Mouse (Mus musculus) forebrain, embryonic 11.5 days (tissue): ENCODE results near the gene Gba. TPM values are rescaled to one million over a fixed set of nuclear protein-coding genes. Genes with fewer than 3 reads are reported as not detected.

ENCODE experiments used
- ATAC-seq: fragments of 200-750 bp; cut with Nextera tagmentation; replicated peaks from 2 replicates; pipeline ENCODE4 v1.8.0; 2017; ENCODE audit warnings: moderate TSS enrichment; ENCODE audit not compliant: low FRiP score
- DNase-seq: peaks from one replicate; pipeline ENCODE4 v3.0.0-alpha.2; 2017; ENCODE audit warnings: low spot score
- H3K27ac ChIP-seq: fragments of 300-500 bp; sonication (generic); 2 replicates; pipeline ENCODE4 v1.5.1; 2014; ENCODE audit warnings: low read depth, low read length
- H3K27me3 ChIP-seq: fragments of 300-500 bp; sonication (generic); 2 replicates; pipeline ENCODE4 v1.6.1; 2014; ENCODE audit warnings: mild to moderate bottlenecking, low read length, mixed read lengths; ENCODE audit not compliant: control insufficient read depth, insufficient read depth
- H3K36me3 ChIP-seq: fragments of 300-500 bp; sonication (generic); 2 replicates; pipeline ENCODE4 v1.6.1; 2014; ENCODE audit warnings: mild to moderate bottlenecking, low read length, moderate library complexity, mixed read lengths; ENCODE audit not compliant: control insufficient read depth, insufficient read depth
- H3K4me1 ChIP-seq: fragments of 300-500 bp; sonication (generic); replicated peaks from 2 replicates; pipeline ENCODE4 v1.6.1; 2014; ENCODE audit warnings: low read length, mixed read lengths; ENCODE audit not compliant: control insufficient read depth, insufficient read depth
- H3K4me2 ChIP-seq: fragments of 300-500 bp; sonication (generic); 2 replicates; pipeline ENCODE4 v1.6.1; 2014; ENCODE audit warnings: low read depth, mild to moderate bottlenecking, low read length, moderate library complexity, mixed read lengths; ENCODE audit not compliant: severe bottlenecking
- H3K4me3 ChIP-seq: fragments of 300-500 bp; sonication (generic); 2 replicates; pipeline ENCODE4 v1.5.1; 2014; ENCODE audit warnings: low read depth, low read length
- H3K9ac ChIP-seq: fragments of 300-500 bp; sonication (generic); 2 replicates; pipeline ENCODE4 v1.6.1; 2014; ENCODE audit warnings: low read length
- H3K9me3 ChIP-seq: fragments of 300-500 bp; sonication (generic); 2 replicates; pipeline ENCODE4 v1.6.1; 2016; ENCODE audit warnings: low read length, mixed read lengths; ENCODE audit not compliant: control insufficient read depth
- WGBS: fragments of 180-500 bp; shearing (Covaris S2); extraction: QIAGEN DNeasy Blood & Tissue Kit; methylation state at CpG from one replicate; pipeline ENCODE4 v1.1.7; 2014; 5-methylcytosine and 5-hydroxymethylcytosine counted together
- polyA plus RNA-seq: library from polyadenylated mRNA; unstranded; fragments of >200 nt; fragmentation: Nextera tagmentation; extraction: Ambion mirVana; gene quantifications from 2 replicates; pipeline ENCODE4 v1.2.1, GENCODE M21; 2014

Gene Gba
- polyA plus RNA-seq, 1 experiment from 2014 or later = 32.4 TPM

DNA sequence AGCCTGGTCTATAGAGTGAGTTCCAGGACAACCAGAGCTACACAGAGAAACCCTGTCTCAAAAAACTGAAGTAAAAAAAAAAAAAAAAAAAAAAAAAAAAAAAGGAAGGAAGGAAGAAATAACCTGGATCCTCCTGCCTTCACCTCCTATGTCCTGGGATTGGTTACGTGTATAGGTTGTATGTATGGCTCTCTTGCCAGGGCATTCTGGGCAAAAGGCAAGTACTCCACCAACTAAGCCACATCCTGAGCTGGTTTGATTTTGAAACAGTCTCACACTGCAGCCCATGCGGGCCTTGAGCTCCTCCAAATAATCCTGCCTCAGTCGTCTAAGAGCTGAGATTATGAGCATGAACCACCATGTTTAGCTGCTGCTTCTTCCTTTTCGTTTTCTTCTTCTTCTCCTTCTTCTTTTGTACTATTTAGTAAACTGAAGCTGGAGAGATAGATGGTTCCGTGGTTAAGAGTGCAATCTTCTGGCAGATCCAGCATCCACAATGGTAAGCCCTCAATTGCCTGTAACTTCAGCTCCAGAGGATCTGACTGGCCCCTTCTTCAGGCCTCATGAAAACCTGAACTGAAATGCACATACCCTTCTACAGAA is 39.0 kb upstream of the Gba start:
- 73% methylated on average over 5 of the region's 5 CpGs for WGBS
- Histone ChIP-seq H3K27me3 (peaks cover 4% of the 10 kb centered on the region; the same call in 1 of the 2 replicates), H3K9ac (peak overlapping the region; percentile 89; the same call in 1 of the 2 replicates), H3K9me3 (no peaks in the 10 kb centered on the region), H3K4me3 (peak overlapping the region; percentile 91), H3K4me1 (peaks cover 19% of the 10 kb centered on the region; the same call in 1 of the 2 replicates), H3K36me3 (peaks cover 7% of the 10 kb centered on the region), H3K27ac (0 out of 2 replicates have a peak overlapping the region, but pooled peaks have one; percentile 87), H3K4me2 (peak overlapping the region; percentile 73)
- ATAC-seq (no peak), DNase-seq (no peak)

DNA sequence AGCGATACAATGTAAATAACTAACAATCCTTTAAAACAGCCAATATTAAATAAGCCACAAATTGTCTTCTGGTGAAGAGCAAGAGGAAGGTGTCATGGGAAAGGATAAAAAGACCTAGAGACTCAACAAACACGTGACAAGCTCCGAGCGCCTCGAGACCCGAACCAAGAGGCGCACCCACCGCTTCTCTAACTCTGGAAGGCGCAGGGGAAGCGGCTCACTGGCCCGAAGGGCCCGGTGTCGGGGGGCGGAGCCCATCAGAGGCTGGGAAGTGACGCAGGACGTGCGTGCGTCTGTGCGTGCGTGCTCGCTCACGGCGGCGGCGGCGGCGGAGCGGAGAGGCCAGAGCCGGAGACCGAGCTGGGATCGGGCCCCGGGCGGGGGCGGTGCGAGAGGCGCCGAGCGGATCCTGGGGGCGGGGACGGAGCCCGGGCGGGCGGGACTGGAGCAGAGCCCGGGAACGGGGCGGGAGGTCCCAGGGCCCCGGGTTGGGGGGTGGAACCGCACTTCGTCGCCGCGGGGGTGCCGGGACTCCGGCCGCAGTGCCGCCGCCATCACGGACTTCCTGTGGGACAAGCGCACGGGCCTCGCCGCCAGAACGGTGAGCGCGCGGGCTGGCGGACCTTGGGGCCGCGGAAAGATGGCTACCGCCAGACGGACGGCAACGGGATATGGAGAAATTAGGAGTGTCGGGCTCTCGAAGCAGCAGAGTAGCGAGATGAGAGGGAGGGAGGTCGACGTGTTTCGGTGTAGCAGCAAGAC is 38.0 kb upstream of the Gba start, which contains the start of gene Clk2:
Clk2 (plus strand) TSS at position 290 of the 762 bp plus-strand sequence.
- peak within 1 kb of the TSS; percentile 73 for H3K4me2 ChIP-seq
- ATAC-seq (peak; percentile 97), DNase-seq (peak; percentile 97)
- under 1% methylated on average over 76 of the region's 79 CpGs for WGBS
- H3K4me3 ChIP-seq = peak within 1 kb of the TSS; percentile 91
- H3K9me3 ChIP-seq = no peaks in the 10 kb centered on the region
- no peaks in the 10 kb centered on the region for H3K27me3 ChIP-seq
- peak within 1 kb of the TSS; percentile 87 for H3K27ac ChIP-seq
- peaks cover 16% of the 10 kb centered on the region for H3K36me3 ChIP-seq
- H3K9ac ChIP-seq = peak within 1 kb of the TSS; percentile 89
- peaks cover 17% of the 10 kb centered on the region; the same call in 1 of the 2 replicates for H3K4me1 ChIP-seq

- Histone ChIP-seq H3K4me2 (peak overlapping the region; percentile 73), H3K9ac (peak overlapping the region; percentile 89), H3K27me3 (no peaks in the 10 kb centered on the region), H3K4me3 (peak overlapping the region; percentile 91), H3K27ac (peak overlapping the region; percentile 87), H3K36me3 (peaks cover 19% of the 10 kb centered on the region), H3K9me3 (no peaks in the 10 kb centered on the region), H3K4me1 (peaks cover 17% of the 10 kb centered on the region; the same call in 1 of the 2 replicates)
- ATAC-seq = no peak
- 29% methylated on average over 12 of the region's 12 CpGs for WGBS
- DNase-seq = peak; percentile 53
Measured at GRCm38 (mm10) chr3:89165268-89165870, 37.4 kb upstream of the Gba start.

GRCm38 (mm10) chr3:89166945-89167344 is 35.8 kb upstream of the Gba start:
- Histone ChIP-seq H3K27ac (no peak overlapping the region), H3K27me3 (no peaks in the 10 kb centered on the region), H3K36me3 (peaks cover 23% of the 10 kb centered on the region), H3K4me2 (0 out of 2 replicates have a peak overlapping the region, but pooled peaks have one; percentile 5), H3K9ac (no peak overlapping the region), H3K9me3 (no peaks in the 10 kb centered on the region), H3K4me3 (no peak overlapping the region), H3K4me1 (peaks cover 17% of the 10 kb centered on the region; the same call in 1 of the 2 replicates)
- ATAC-seq = no peak
- DNase-seq = peak; percentile 43
- 96% methylated on average over 19 of the region's 19 CpGs for WGBS

GRCm38 (mm10) chr3:89174844-89175243 is 27.9 kb upstream of the Gba start:
- DNase-seq = no peak
- WGBS = 90% methylated on average over 11 of the region's 11 CpGs
- Histone ChIP-seq H3K9me3 (no peaks in the 10 kb centered on the region), H3K27me3 (no peaks in the 10 kb centered on the region), H3K27ac (no peak overlapping the region), H3K9ac (no peak overlapping the region), H3K4me3 (no peak overlapping the region), H3K36me3 (peaks cover 32% of the 10 kb centered on the region), H3K4me2 (no peak overlapping the region), H3K4me1 (peaks cover 5% of the 10 kb centered on the region; the same call in 1 of the 2 replicates)
- no peak for ATAC-seq

DNA sequence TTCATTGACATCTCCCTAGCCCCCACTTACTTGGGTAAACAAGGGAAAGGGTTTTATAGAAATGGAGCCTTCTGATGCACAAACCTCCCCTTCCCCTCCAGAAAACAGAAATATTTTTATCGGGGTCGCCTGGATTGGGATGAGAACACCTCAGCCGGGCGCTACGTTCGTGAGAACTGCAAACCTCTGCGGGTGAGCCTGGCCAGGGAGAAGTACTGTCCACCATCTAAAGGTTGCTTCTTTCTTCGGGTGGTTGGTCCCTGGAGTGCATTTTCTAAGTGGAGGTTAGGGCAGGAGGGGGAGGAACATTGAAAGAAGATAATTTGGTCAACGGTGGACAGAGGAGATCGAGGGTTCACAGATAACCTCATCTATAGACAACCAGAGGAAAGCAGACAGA is 27.2 kb upstream of the Gba start:
- DNase-seq (no peak), ATAC-seq (no peak)
- H3K9ac ChIP-seq = no peak overlapping the region
- no peaks in the 10 kb centered on the region for H3K27me3 ChIP-seq
- WGBS = 95% methylated on average over 10 of the region's 10 CpGs
- peaks cover 32% of the 10 kb centered on the region for H3K36me3 ChIP-seq
- no peak overlapping the region for H3K27ac ChIP-seq
- no peak overlapping the region for H3K4me3 ChIP-seq
- H3K4me1 ChIP-seq = peaks cover 5% of the 10 kb centered on the region; the same call in 1 of the 2 replicates
- H3K9me3 ChIP-seq = no peaks in the 10 kb centered on the region
- no peak overlapping the region for H3K4me2 ChIP-seq

GRCm38 (mm10) chr3:89176421-89176820 is 26.3 kb upstream of the Gba start:
- no peak; the same call in 1 of the 2 replicates for ATAC-seq
- no peaks in the 10 kb centered on the region for H3K9me3 ChIP-seq

More at GRCm38 (mm10) chr3:89176421-89176820, 26.3 kb upstream of the Gba start:
- Histone ChIP-seq H3K4me1 (peaks cover 5% of the 10 kb centered on the region; the same call in 1 of the 2 replicates), H3K4me3 (no peak overlapping the region; the same call in 1 of the 2 replicates), H3K36me3 (peaks cover 33% of the 10 kb centered on the region), H3K27ac (no peak overlapping the region), H3K27me3 (no peaks in the 10 kb centered on the region), H3K9ac (no peak overlapping the region), H3K4me2 (no peak overlapping the region)
- 87% methylated on average over 7 of the region's 7 CpGs for WGBS
- DNase-seq = no peak
